Mouse (Mus musculus) cerebellum, postnatal 25 days (tissue): ENCODE measurements around the gene Dnase1l3.

Source experiments
- DNase-seq, 2 experiments: peaks; one replicate each; pipeline ENCODE4 v3.0.0; 2021; ENCODE audit warnings: mixed read lengths in 2 of 2

Dnase1l3 gene

DNA sequence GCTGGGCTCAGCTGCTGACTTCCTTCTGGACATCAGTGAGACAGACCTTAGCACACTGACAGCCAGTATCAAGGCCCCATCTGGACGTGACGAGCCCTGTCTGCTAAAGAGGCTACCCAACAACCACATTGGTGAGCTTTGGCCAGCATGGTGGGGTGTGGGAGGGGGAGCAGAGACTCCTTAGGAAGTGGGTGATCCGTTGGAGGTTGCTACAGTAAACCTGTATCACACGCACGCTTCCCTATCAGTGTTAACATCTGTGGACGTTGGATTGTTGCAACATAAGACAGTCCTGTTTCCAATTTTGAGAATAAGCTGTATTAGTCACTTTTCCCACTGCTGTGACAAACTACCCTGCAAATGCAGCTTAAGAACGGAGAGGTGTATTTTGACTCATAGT, 65.3 kb downstream of the Dnase1l3 start:
- DNase-seq = no peak

DNA sequence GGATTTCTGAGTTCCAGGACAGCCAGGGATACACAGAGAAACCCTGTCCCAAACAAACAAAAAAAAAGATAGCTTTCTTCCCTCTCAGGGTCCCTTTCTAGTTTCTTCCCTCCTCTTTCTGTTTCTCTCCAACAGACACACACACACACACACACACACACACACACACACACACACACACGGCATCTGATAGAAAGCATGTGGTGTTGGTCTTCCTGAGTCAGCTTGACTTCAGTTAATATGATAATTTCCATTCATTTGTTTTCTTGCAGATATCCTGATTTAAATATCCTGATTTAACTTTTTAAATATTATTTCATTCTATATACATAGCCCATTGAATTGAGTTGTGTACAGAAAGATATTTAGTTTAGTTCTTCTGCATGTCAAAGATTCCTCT, 66.0 kb downstream of the Dnase1l3 start:
- DNase-seq = no peak

DNA sequence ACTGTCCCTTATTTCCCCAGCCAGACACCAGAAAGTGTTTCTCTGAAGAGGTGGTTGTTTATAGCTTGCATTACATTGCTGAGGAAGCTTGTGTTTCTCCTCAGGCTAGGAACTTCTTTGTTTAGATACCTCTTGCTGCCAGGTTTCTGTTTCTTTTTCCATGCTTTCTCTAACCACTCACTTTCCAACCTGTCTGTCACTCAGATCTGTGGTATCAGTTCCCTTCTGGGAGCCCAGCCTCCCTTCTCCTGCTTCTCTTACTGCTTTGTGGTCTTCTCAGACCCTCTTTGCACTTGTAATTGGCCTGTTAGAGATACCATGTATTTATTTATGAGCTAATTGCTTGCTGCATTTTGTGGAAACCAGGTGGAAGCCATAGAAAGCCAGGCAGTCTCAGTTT, 70.7 kb downstream of the Dnase1l3 start:
- no peak for DNase-seq

DNA sequence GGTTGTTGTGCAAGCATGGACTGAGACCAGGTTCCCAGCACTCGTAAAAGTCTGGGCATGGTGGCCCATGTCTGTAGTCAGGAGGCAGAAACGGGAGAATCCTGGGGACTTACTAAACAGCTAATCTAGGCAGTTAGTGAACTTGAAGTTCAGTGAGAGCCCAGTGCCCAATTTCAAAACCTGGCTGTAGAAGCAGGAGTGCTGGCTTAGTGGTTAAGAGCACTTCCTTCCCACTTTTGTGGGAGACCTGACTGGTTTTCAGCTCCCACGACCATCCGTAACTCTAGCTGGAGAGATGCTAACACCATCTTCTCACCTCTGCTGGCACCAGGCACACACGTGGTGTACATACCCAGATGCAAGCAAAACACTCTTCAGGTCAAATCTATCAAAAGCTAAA, 72.9 kb downstream of the Dnase1l3 start:
- DNase-seq = no peak

DNA sequence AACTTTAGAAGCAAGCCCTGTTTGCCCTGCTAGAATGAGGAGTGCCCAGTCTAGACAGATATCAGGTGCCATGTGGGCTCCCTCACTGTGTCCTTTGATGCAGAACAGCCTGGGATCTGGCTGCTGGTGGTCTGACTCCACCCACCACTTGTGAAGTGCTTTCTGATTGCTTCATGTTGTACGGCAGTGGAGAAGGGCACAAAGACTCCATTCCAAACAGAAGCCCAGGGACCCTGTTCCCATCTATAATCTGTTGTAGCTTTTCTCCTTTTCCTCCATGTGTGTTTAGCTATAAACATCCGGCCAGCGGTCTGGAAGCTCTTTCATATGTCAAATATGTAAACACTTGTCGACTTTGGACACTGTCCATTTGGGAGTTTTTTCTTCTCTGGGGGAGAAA, 74.5 kb downstream of the Dnase1l3 start:
- no peak for DNase-seq

DNA sequence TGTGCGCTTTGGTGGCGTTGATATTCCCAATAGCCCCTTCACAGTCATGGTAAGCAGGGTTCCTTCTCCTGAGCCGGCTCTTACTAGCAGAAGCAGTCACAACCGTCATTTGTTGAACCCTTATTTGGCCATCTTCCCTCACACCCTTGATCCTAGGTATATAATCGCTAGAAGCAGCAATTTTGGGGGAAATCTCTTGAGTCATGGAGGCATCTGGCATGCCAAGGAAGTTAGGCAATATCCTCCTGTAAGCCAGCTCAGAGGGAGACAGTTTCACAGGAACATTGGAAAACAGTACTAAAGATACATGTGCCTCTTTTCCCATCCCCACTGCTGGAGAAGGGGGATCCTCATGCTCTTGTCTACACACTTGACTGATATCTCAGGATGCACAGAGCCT, 75.1 kb downstream of the Dnase1l3 start:
- no peak for DNase-seq

DNA sequence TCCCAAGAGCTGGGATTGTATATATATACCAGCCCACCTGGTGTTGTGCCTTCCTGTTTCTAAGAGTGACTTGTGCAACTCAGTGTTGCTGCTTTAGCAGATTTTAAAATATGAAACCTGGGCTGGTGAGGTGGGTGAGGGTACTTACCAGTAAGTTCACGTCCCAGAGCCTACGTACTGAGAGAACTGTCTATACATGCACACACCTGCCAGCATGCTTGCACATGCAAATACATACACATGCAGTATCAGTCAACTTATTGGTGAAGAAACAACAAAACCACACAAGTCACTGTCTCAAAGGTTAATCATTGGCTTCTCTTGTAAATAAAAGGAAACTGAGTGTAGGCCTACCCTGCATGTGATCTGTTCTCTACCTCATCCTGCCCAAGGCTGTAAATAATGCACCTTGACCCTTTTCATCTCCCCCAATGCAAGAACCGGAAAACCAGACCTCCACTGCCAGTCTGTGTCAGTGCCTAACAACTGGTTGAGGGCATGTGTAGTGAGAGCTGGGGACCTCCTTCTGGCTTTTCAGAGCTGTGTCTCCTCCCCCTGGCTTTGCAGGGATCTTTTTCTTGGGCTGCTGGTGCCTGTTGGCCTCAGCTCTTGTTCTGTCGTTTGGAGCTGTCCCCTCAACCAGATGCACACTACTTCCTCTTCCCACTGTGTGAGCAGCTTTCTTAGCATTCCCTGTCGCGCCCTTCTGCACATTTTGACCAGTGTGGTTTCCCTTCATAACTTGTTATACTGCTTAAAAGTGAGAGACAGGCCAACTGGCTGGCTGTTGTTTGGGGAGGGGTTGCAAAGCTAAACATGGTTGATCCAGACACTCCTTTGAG, 76.0 kb downstream of the Dnase1l3 start:
- no peak for DNase-seq
